Mouse (Mus musculus): ENCODE data around the gene Nomo1. TPM values are rescaled to one million over a fixed set of nuclear protein-coding genes. Genes with fewer than 3 reads are reported as not detected.

Nomo1 gene
- total RNA-seq, 2 experiments from 2014 or later = 53.4 to 57.7 TPM

Other genes starting within 250 kb of the Nomo1 start
- gene Lmtk3, start 250.0 kb upstream of the Nomo1 start, total RNA-seq (2021) = 10 to 100 TPM; 17.2 to 18.8 TPM
- 1 to 10 TPM in 1 of 2 experiments, under 1 TPM in 1; 0.64 to 1.0 TPM for gene Sult2b1, start 249.0 kb upstream of the Nomo1 start, total RNA-seq (2021)
- gene Cyth2, start 219.1 kb upstream of the Nomo1 start, total RNA-seq (2021) = 100 to 1,000 TPM; 124 to 126 TPM
- gene Kcnj14, start 208.9 kb upstream of the Nomo1 start, total RNA-seq (2021) = under 1 TPM; 0.45 to 0.53 TPM
- 10 to 100 TPM; 28.2 to 28.3 TPM for gene Grwd1, start 202.8 kb upstream of the Nomo1 start, total RNA-seq (2021)
- 100 to 1,000 TPM; 147 to 148 TPM for gene Kdelr1, start 160.9 kb upstream of the Nomo1 start, total RNA-seq (2021)
- gene Grin2d, start 155.3 kb upstream of the Nomo1 start, total RNA-seq (2021) = 1 to 10 TPM; 2.0 to 2.1 TPM
- under 1 TPM; 0.79 to 0.95 TPM for gene Syngr4, start 137.0 kb upstream of the Nomo1 start, total RNA-seq (2021)
- 10 to 100 TPM; 30.2 to 33.3 TPM for gene Tmem143, start 136.8 kb upstream of the Nomo1 start, total RNA-seq (2021)
- gene Emp3, start 112.3 kb upstream of the Nomo1 start, total RNA-seq (2021) = 100 to 1,000 TPM; 191 to 202 TPM
- gene Ccdc114, start 109.6 kb upstream of the Nomo1 start, total RNA-seq (2021) = 1 to 10 TPM; 8.8 to 10.0 TPM
- gene Abcc6, start 3.4 kb upstream of the Nomo1 start, total RNA-seq (2021) = 1 to 10 TPM; 1.5 to 7.2 TPM
- 1 to 10 TPM; 2.3 to 2.8 TPM for gene Kcnj11, start 67.1 kb downstream of the Nomo1 start, total RNA-seq (2021)
- gene Abcc8, start 146.3 kb downstream of the Nomo1 start, total RNA-seq (2021) = 1 to 10 TPM in 1 of 2 experiments, under 1 TPM in 1; 0.76 to 9.4 TPM
- gene Ush1c, start 204.8 kb downstream of the Nomo1 start, total RNA-seq (2021) = 10 to 100 TPM in 1 of 2 experiments, 1 to 10 TPM in 1; 1.6 to 11.5 TPM
- not detected for gene Otog, start 207.3 kb downstream of the Nomo1 start, total RNA-seq (2021)